Mouse (Mus musculus) kidney, postnatal 0 days (tissue): ENCODE measurements around the gene Zfp712. TPM values are rescaled to one million over a fixed set of nuclear protein-coding genes. Genes with fewer than 3 reads are reported as not detected.

Experiments used
- ATAC-seq: fragments of 200-750 bp; cut with Nextera tagmentation; replicated peaks from 2 replicates; pipeline ENCODE4 v1.8.0; 2017; ENCODE audit warnings: low read depth, moderate number of reproducible peaks, moderate TSS enrichment, moderate library complexity; ENCODE audit not compliant: low FRiP score
- DNase-seq: peaks from one replicate; pipeline ENCODE4 v3.0.0-alpha.2; 2016; ENCODE audit warnings: low spot score
- H3K27ac ChIP-seq: fragments of 300-500 bp; sonication (generic); 2 replicates; pipeline ENCODE4 v1.5.1; 2014; ENCODE audit warnings: mild to moderate bottlenecking
- H3K27me3 ChIP-seq: fragments of 300-500 bp; sonication (generic); 2 replicates; pipeline ENCODE4 v1.6.1; 2014; ENCODE audit warnings: low read length, mixed read lengths; ENCODE audit not compliant: insufficient read depth
- H3K36me3 ChIP-seq: fragments of 300-500 bp; sonication (generic); 2 replicates; pipeline ENCODE4 v1.6.1; 2014; ENCODE audit warnings: low read length, mixed read lengths; ENCODE audit not compliant: insufficient read depth
- H3K4me1 ChIP-seq: fragments of 300-500 bp; sonication (generic); replicated peaks from 2 replicates; pipeline ENCODE4 v1.6.1; 2014; ENCODE audit warnings: antibody characterized with exemption, low read length, mixed read lengths; ENCODE audit not compliant: insufficient read depth
- H3K4me2 ChIP-seq: fragments of 300-500 bp; sonication (generic); 2 replicates; pipeline ENCODE4 v1.6.1; 2014; ENCODE audit warnings: mild to moderate bottlenecking, low read length, moderate library complexity, mixed read lengths
- H3K4me3 ChIP-seq: fragments of 300-500 bp; sonication (generic); replicated peaks from 2 replicates; pipeline ENCODE4 v1.5.1; 2014; ENCODE audit warnings: low read depth, low read length
- H3K9ac ChIP-seq: fragments of 300-500 bp; sonication (generic); 2 replicates; pipeline ENCODE4 v1.6.1; 2014; ENCODE audit warnings: low read depth, low read length
- H3K9me3 ChIP-seq: fragments of 300-500 bp; sonication (generic); replicated peaks from 2 replicates; pipeline ENCODE4 v1.6.1; 2016; ENCODE audit warnings: low read length, inconsistent platforms, mixed read lengths
- CTCF ChIP-seq: IDR thresholded peaks from 2 replicates; pipeline ENCODE4 v1.5.1; 2016; ENCODE audit warnings: antibody characterized with exemption, low read depth, mild to moderate bottlenecking, moderate library complexity
- WGBS: fragments of 180-500 bp; shearing (Covaris S2); extraction: QIAGEN DNeasy Blood & Tissue Kit; methylation state at CpG from one replicate; pipeline ENCODE4 v1.1.7; 2014; 5-methylcytosine and 5-hydroxymethylcytosine counted together
- polyA plus RNA-seq: library from polyadenylated mRNA; unstranded; fragments of >200 nt; fragmentation: Nextera tagmentation; extraction: Ambion mirVana; gene quantifications from 2 replicates; pipeline ENCODE4 v1.2.1, GENCODE M21; 2015

Gene Zfp712
- polyA plus RNA-seq, 1 experiment from 2014 or later: 2.9 TPM

DNA sequence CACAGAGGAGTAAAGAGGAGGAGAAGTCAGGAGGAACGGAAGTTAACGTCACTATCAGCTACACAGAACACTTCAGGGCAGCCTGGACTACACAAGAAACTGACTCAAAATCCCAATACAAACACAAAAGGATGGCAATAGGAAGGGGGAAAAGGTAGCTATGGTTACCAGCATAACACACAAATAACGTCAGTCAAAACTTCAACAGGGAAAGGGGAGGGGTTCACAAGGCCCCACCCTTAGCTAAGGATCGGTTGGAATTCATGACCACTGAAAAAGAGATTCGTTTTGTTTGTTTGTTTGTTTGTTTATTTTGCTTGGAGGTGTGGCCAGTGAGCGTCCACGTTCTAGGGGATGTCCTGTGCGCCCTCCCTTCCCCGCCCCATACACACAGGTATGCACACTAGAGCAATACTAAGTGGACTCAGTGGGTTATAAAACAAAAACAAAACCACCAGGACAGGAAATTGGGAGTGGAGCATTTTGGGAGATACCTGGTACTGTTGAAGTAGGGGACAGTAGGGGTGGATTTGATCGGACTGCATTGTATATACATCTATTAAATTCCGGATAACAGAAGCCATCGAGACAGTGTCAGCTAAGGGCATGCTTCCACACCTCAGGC lies 697 bp downstream of the Zfp712 start:
- Histone ChIP-seq H3K36me3 (no peaks in the 10 kb centered on the region), H3K9ac (peak overlapping the region; percentile 65), H3K4me3 (peak overlapping the region; percentile 72), H3K27me3 (no peaks in the 10 kb centered on the region), H3K4me2 (peak overlapping the region; percentile 85), H3K27ac (peak overlapping the region; percentile 66; the same call in 1 of the 2 replicates), H3K4me1 (0 out of 2 replicates have a peak, but pooled peaks cover 5% of the 10 kb centered on the region), H3K9me3 (no peaks in the 10 kb centered on the region)
- peak; percentile 19 for DNase-seq
- TF ChIP-seq CTCF: no peak
- WGBS: 1% methylated on average over 12 of the region's 12 CpGs
- peak; percentile 19 for ATAC-seq

Other genes starting within 250 kb of the Zfp712 start
- gene Gm10767, start 156.3 kb downstream of the Zfp712 start, polyA plus RNA-seq: 2.0 and 2.1 TPM in 2 replicates
- gene Zfp708, start 36.8 kb upstream of the Zfp712 start, polyA plus RNA-seq: 6.0 and 6.4 TPM in 2 replicates
- gene Gm28557, start 47.4 kb upstream of the Zfp712 start, polyA plus RNA-seq: 2.5 and 3.1 TPM in 2 replicates
- gene Rslcan18, start 55.1 kb upstream of the Zfp712 start, polyA plus RNA-seq: 0.05 and 0.10 TPM in 2 replicates
- gene Zfp759, start 60.5 kb upstream of the Zfp712 start, polyA plus RNA-seq: 1.9 and 2.2 TPM in 2 replicates
- 7.1 and 7.3 TPM in 2 replicates for gene Rsl1, start 112.0 kb upstream of the Zfp712 start, polyA plus RNA-seq
- 1.9 and 2.6 TPM in 2 replicates for gene Zfp455, start 133.3 kb upstream of the Zfp712 start, polyA plus RNA-seq
- gene Zfp458, start 217.3 kb upstream of the Zfp712 start, polyA plus RNA-seq: 1.8 and 1.9 TPM in 2 replicates
- 1.1 and 1.2 TPM in 2 replicates for gene Zfp457, start 245.3 kb upstream of the Zfp712 start, polyA plus RNA-seq